Mouse (Mus musculus) heart, embryonic 12.5 days (tissue): ENCODE data around the gene Zfp81. TPM values are rescaled to one million over a fixed set of nuclear protein-coding genes. Genes with fewer than 3 reads are reported as not detected.
"Not testable (repeated sequence)": the region's sequence is repeated elsewhere in the genome, so short reads cannot be mapped to it uniquely, and the experiment has no call there.

ENCODE experiments used
- ATAC-seq: fragments of 200-750 bp; cut with Nextera tagmentation; 2 replicates; pipeline ENCODE4 v1.8.0; 2017; ENCODE audit warnings: moderate TSS enrichment, moderate library complexity; ENCODE audit not compliant: insufficient number of reproducible peaks, low FRiP score
- H3K27ac ChIP-seq: fragments of 300-500 bp; sonication (generic); 2 replicates; pipeline ENCODE4 v1.5.1; 2016; ENCODE audit warnings: mild to moderate bottlenecking, moderate library complexity; ENCODE audit not compliant: poor library complexity, severe bottlenecking
- H3K27me3 ChIP-seq: fragments of 300-500 bp; sonication (generic); replicated peaks from 2 replicates; pipeline ENCODE4 v1.6.1; 2016; ENCODE audit warnings: mild to moderate bottlenecking, moderate library complexity
- H3K36me3 ChIP-seq: fragments of 300-500 bp; sonication (generic); 2 replicates; pipeline ENCODE4 v1.6.1; 2016; ENCODE audit warnings: mild to moderate bottlenecking, moderate library complexity
- H3K4me1 ChIP-seq: fragments of 300-500 bp; sonication (generic); replicated peaks from 2 replicates; pipeline ENCODE4 v1.6.1; 2016; ENCODE audit warnings: mild to moderate bottlenecking
- H3K4me2 ChIP-seq: fragments of 300-500 bp; sonication (generic); 2 replicates; pipeline ENCODE4 v1.6.1; 2016; ENCODE audit warnings: mild to moderate bottlenecking, moderate library complexity
- H3K4me3 ChIP-seq: fragments of 300-500 bp; sonication (generic); 2 replicates; pipeline ENCODE4 v1.5.1; 2016; ENCODE audit warnings: mild to moderate bottlenecking
- H3K9ac ChIP-seq: fragments of 300-500 bp; sonication (generic); 2 replicates; pipeline ENCODE4 v1.6.1; 2016; ENCODE audit warnings: mild to moderate bottlenecking, moderate library complexity
- H3K9me3 ChIP-seq: fragments of 300-500 bp; sonication (generic); replicated peaks from 2 replicates; pipeline ENCODE4 v1.6.1; 2016; ENCODE audit warnings: mild to moderate bottlenecking, moderate library complexity
- WGBS: fragments of 180-500 bp; shearing (Covaris S2); methylation state at CpG from one replicate; pipeline ENCODE4 v1.1.7; 2016; 5-methylcytosine and 5-hydroxymethylcytosine counted together
- polyA plus RNA-seq: library from polyadenylated mRNA; unstranded; fragments of >200 nt; fragmentation: Nextera tagmentation; extraction: Ambion mirVana; gene quantifications from 2 replicates; pipeline ENCODE4 v1.2.1, GENCODE M21; 2016

Zfp81 gene
- polyA plus RNA-seq = 6.5 and 6.6 TPM in 2 replicates

- WGBS = 4% methylated on average over 47 of the region's 47 CpGs
- peak within 1 kb of the TSS; percentile 78 for H3K9ac ChIP-seq
- no peaks in the 10 kb centered on the region for H3K9me3 ChIP-seq
- peak within 1 kb of the TSS; percentile 88 for H3K27ac ChIP-seq
- peak within 1 kb of the TSS; percentile 93 for H3K4me2 ChIP-seq
- H3K36me3 ChIP-seq = no peaks in the 10 kb centered on the region
- 0 out of 2 replicates have a peak, but pooled peaks cover 4% of the 10 kb centered on the region for H3K4me1 ChIP-seq
- no peaks in the 10 kb centered on the region for H3K27me3 ChIP-seq
- peak; percentile 100 for ATAC-seq
- H3K4me3 ChIP-seq = peak within 1 kb of the TSS; percentile 75
These were observed at the start of gene Zfp81 for GRCm38 (mm10) chr17:33358411-33359384. Zfp81 (minus strand) TSS chr17:33358878.

GRCm38 (mm10) chr17:33394182-33395034, 35.7 kb upstream of the Zfp81 start, which contains the start of gene Zfp101:
Zfp101 (minus strand) TSS chr17:33394641.
- Histone ChIP-seq H3K4me3 (peak within 1 kb of the TSS; percentile 74), H3K27ac (peak within 1 kb of the TSS; percentile 60), H3K27me3 (no peaks in the 10 kb centered on the region), H3K9ac (peak within 1 kb of the TSS; percentile 82), H3K36me3 (no peaks in the 10 kb centered on the region), H3K9me3 (no peaks in the 10 kb centered on the region), H3K4me1 (peaks cover 7% of the 10 kb centered on the region), H3K4me2 (peak within 1 kb of the TSS; percentile 76)
- peak; percentile 96 for ATAC-seq
- WGBS = under 1% methylated on average over 44 of the region's 44 CpGs

DNA sequence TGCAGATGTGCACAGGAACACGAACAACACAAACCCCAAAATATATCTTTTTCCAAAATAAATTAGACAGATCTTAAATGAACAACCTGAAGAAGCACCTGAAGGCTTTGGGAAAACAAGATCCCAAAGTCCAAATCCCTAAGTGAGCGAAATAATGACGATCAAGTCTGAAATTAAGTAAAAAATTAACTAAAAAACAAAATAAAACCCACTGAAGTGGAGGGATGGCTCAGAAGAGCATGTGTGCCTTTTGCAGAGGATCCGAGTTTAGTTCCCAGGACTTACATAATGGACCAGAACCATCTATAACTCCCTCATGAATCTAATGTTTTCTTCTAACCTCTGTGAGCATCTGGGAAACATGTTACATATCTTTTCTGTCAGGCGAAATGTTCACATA, 33.6 kb upstream of the Zfp81 start:
- WGBS = 92% methylated on average over 5 of the region's 5 CpGs
- no peak for ATAC-seq

GRCm38 (mm10) chr17:33385705-33386104, 27.0 kb upstream of the Zfp81 start:
- no peak overlapping the region for H3K4me3 ChIP-seq
- no peak overlapping the region for H3K9ac ChIP-seq
- peaks cover 47% of the 10 kb centered on the region for H3K36me3 ChIP-seq
- no peaks in the 10 kb centered on the region for H3K9me3 ChIP-seq
- no peak overlapping the region for H3K27ac ChIP-seq
- no peaks in the 10 kb centered on the region for H3K27me3 ChIP-seq
- H3K4me1 ChIP-seq = no peaks in the 10 kb centered on the region
- no peak overlapping the region for H3K4me2 ChIP-seq
- no peak for ATAC-seq

More for the DNA sequence above, 33.6 kb upstream of the Zfp81 start:
- H3K9ac ChIP-seq = no peak overlapping the region
- no peak overlapping the region for H3K27ac ChIP-seq
- H3K27me3 ChIP-seq = no peaks in the 10 kb centered on the region
- H3K36me3 ChIP-seq = no peaks in the 10 kb centered on the region
- H3K4me3 ChIP-seq = no peak overlapping the region
- no peak overlapping the region for H3K4me2 ChIP-seq
- peaks cover 7% of the 10 kb centered on the region for H3K4me1 ChIP-seq
- H3K9me3 ChIP-seq = no peaks in the 10 kb centered on the region

GRCm38 (mm10) chr17:33372795-33373194, 14.1 kb upstream of the Zfp81 start:
- Histone ChIP-seq H3K4me1 (no peaks in the 10 kb centered on the region), H3K27me3 (no peaks in the 10 kb centered on the region), H3K9me3 (peaks cover 3% of the 10 kb centered on the region; the same call in 1 of the 2 replicates), H3K27ac (no peak overlapping the region), H3K4me3 (no peak overlapping the region), H3K36me3 (peaks cover 8% of the 10 kb centered on the region), H3K9ac (no peak overlapping the region), H3K4me2 (no peak overlapping the region)
- 75% methylated on average over 3 of the region's 3 CpGs for WGBS
- ATAC-seq = no peak

DNA sequence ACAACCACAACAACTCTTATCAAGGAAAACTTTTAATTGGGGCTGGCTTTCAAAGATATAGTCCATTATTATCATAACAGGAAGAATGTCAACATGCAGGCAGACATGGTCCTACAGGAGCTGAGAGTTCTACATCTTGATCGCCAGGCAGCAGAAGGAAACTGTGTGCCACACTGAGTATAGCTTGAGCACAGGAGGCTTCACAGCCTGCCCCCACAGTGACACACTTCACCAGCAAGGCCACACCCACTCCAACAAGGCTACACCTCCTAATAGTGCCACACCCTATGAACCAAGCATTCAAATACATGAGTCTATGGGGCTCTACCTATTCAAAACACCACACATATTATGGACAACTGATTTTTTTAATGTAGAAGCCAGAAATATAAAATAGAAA, 5.7 kb downstream of the Zfp81 start:
- Histone ChIP-seq H3K4me2 (no peak overlapping the region), H3K27me3 (no peaks in the 10 kb centered on the region), H3K36me3 (0 out of 2 replicates have a peak, but pooled peaks cover 2% of the 10 kb centered on the region), H3K4me1 (0 out of 2 replicates have a peak, but pooled peaks cover 4% of the 10 kb centered on the region), H3K9ac (no peak overlapping the region), H3K9me3 (0 out of 2 replicates have a peak, but pooled peaks cover 3% of the 10 kb centered on the region), H3K4me3 (no peak overlapping the region), H3K27ac (no peak overlapping the region)
- no peak for ATAC-seq
- 92% methylated on average over 1 of the region's 1 CpGs for WGBS

GRCm38 (mm10) chr17:33289876-33290149, 68.9 kb downstream of the Zfp81 start:
- not testable (repeated sequence) for H3K27me3 ChIP-seq, H3K27ac ChIP-seq, ATAC-seq, H3K4me1 ChIP-seq, H3K9ac ChIP-seq, H3K4me2 ChIP-seq, H3K4me3 ChIP-seq, H3K9me3 ChIP-seq, H3K36me3 ChIP-seq
- no CpG with 5 or more reads among the region's 9 CpGs for WGBS

DNA sequence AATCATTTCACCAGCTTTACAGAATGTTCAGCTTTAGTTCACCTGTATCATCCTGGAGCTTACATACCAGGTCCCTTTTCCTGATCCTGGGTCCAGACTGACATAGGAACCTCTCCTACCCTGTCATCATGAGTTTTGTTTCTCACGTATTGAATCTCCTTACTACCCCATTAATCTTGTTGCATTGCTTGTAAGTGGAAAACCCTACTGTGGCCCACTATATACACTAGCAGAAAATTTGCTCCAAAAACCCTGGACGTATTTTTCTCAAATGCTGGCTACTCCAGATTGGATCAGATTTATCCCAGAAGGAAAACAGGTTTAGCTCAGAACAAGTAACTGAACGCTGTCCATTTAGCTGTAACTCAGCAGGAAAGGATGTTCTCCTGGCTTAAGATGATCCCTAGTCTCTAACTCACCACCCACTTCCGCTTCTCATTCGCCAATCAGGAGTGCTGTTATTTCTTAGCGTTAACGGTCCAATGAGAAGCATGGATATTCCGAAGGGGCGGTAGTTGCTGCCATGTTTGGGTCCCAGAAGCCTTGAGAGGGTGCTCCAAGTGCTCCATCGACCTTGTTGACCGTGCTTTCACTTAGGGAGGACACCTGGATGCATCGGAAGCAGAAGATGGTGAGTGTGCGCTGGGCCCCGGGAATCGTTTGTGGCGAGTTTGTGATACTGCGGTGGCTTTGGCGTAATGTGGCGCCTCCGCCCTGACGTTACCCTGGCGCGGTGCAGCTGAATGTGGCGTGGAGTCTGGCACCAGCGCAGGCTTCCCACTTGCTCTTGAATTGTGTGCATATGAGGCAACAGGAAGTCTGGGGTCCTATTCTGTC, 69.4 kb downstream of the Zfp81 start, which contains the start of gene Zfp955b:
TSS of gene Zfp955b (plus strand) at position 506 of the 837 bp plus-strand sequence.
- WGBS = no CpG with 5 or more reads among the region's 25 CpGs
- peak within 1 kb of the TSS; percentile 21; the same call in 1 of the 2 replicates for H3K4me2 ChIP-seq
- H3K9me3 ChIP-seq, H3K27me3 ChIP-seq, H3K4me1 ChIP-seq, H3K9ac ChIP-seq, H3K4me3 ChIP-seq, H3K36me3 ChIP-seq, H3K27ac ChIP-seq: not testable (repeated sequence)
- ATAC-seq = peak; percentile 96
